ENCODE assay signal across 8 mouse cellular contexts in genomic region chr16:34745065-34745585, GRCm38 (mm10). TPM values are rescaled to one million over a fixed set of nuclear protein-coding genes. Genes with fewer than 3 reads are reported as not detected.
DNase-seq lines count a peak whose midpoint lies in the region; ATAC-seq lines count a peak whose summit lies in the region.

Gene Mylk, plus strand, starts transcription at chr16:34745210.

- H3K4me1 ChIP-seq in hindbrain, embryonic 11.5 days (replicated peaks; ENCODE audit: control insufficient read depth, insufficient read depth, low read length), result peaks cover 9% of the 10 kb centered on the region; the same call in 1 of the 2 replicates
- peaks cover 4% of the 10 kb centered on the region for H3K4me1 ChIP-seq in lung, embryonic 16.5 days (replicated peaks; ENCODE audit: control insufficient read depth, insufficient read depth, low read length)

- no peak within 1 kb of the TSS; the same call in 1 of the 2 replicates for H3K27ac ChIP-seq in hindbrain, embryonic 11.5 days (ENCODE audit: low read depth, low read length)
- H3K27ac ChIP-seq in lung, embryonic 16.5 days (ENCODE audit: low read length), result peak within 1 kb of the TSS; percentile 49

- peaks cover 3% of the 10 kb centered on the region; the same call in 1 of the 2 replicates for H3K27me3 ChIP-seq in hindbrain, embryonic 11.5 days (ENCODE audit: control insufficient read depth, insufficient read depth, low read length)
- no peaks in the 10 kb centered on the region; the same call in 1 of the 2 replicates for H3K27me3 ChIP-seq in lung, embryonic 16.5 days (ENCODE audit: control insufficient read depth, insufficient read depth, low read depth, low read length)

- peak within 1 kb of the TSS; percentile 38 for H3K4me3 ChIP-seq in hindbrain, embryonic 11.5 days (ENCODE audit: low read depth, low read length)
- H3K4me3 ChIP-seq in lung, embryonic 16.5 days (ENCODE audit: low read length), result peak within 1 kb of the TSS; percentile 61

- H3K9ac ChIP-seq in hindbrain, embryonic 11.5 days (ENCODE audit: low read depth, low read length), result peak within 1 kb of the TSS; percentile 56
- peak within 1 kb of the TSS; percentile 71 for H3K9ac ChIP-seq in lung, embryonic 16.5 days (ENCODE audit: low read length)

- H3K4me2 ChIP-seq in hindbrain, embryonic 11.5 days (replicated peaks; ENCODE audit: low read depth, low read length), result peak within 1 kb of the TSS; percentile 85
- H3K4me2 ChIP-seq in lung, embryonic 16.5 days (ENCODE audit: low read depth, low read length), result peak within 1 kb of the TSS; percentile 84

- peak; percentile 91 to 95 for DNase-seq in adrenal gland, adult (ENCODE audit: inconsistent age in 2 of 2, low spot score in 1 of 2)
- peak; percentile 77 to 88 for DNase-seq in cerebellum, postnatal 25 days
- peak; percentile 12 to 20 for DNase-seq in frontal cortex, postnatal 25 days (ENCODE audit: low spot score in 2 of 2)
- peak; percentile 87 for DNase-seq in hindbrain, embryonic 11.5 days (ENCODE audit: low spot score)
- peak; percentile 26 to 72 for DNase-seq in layer of hippocampus, postnatal 14 days (ENCODE audit: low spot score in 2 of 2)
- peak; percentile 88 for DNase-seq in ovary, postnatal 36 days (ENCODE audit: low spot score)
- DNase-seq in urinary bladder, adult 2 months (ENCODE audit: low spot score), result peak; percentile 77

- under 1% methylated on average over 47 of the region's 48 CpGs for WGBS in hindbrain, embryonic 11.5 days
- under 1% methylated on average over 46 of the region's 48 CpGs for WGBS in lung, embryonic 16.5 days

- no peaks in the 10 kb centered on the region for H3K36me3 ChIP-seq in hindbrain, embryonic 11.5 days (ENCODE audit: control insufficient read depth, insufficient read depth, low read length)
- no peaks in the 10 kb centered on the region for H3K36me3 ChIP-seq in lung, embryonic 16.5 days (ENCODE audit: control insufficient read depth, insufficient read depth, low read length)

- peak; percentile 91 for ATAC-seq in hindbrain, embryonic 11.5 days (ENCODE audit: low FRiP score)
- ATAC-seq in lung, embryonic 16.5 days (ENCODE audit: low read depth), result peak; percentile 96

- H3K9me3 ChIP-seq in hindbrain, embryonic 11.5 days (ENCODE audit: control insufficient read depth, low read length), result no peaks in the 10 kb centered on the region
- no peaks in the 10 kb centered on the region; the same call in 1 of the 2 replicates for H3K9me3 ChIP-seq in lung, embryonic 16.5 days (ENCODE audit: control insufficient read depth, low read length)

RNA-seq across cellular contexts. Expression of gene Mylk, which starts in this region (rescaled TPM):
- 3.7 and 4.5 TPM in 2 replicates for polyA plus RNA-seq in hindbrain, embryonic 11.5 days (2014; fragmentation: Nextera tagmentation; extraction: Ambion mirVana)
- 10 to 100 TPM; 11.9 to 14.2 TPM for total RNA-seq in layer of hippocampus, postnatal 14 days (2021)
- polyA plus RNA-seq in lung, embryonic 16.5 days (2015; fragmentation: Nextera tagmentation; extraction: Ambion mirVana), result 141 and 144 TPM in 2 replicates
- polyA plus RNA-seq in urinary bladder, adult 2 months (2012; rRNA removed), result 2,043 and 2,359 TPM in 2 replicates

Comparison
In these comparisons a context has a peak if more than half of its experiments do, and no peak if none do; other contexts are left out.
1. RNA of gene Mylk (polyA plus RNA-seq): 2,043 to 2,359 TPM in urinary bladder, adult 2 months and 141 to 144 TPM in lung, embryonic 16.5 days; 3.7 to 4.5 TPM in hindbrain, embryonic 11.5 days; every median in the first group is over 10 times any median in the second.
2. RNA of gene Mylk (polyA plus RNA-seq): 2,043 to 2,359 TPM in urinary bladder, adult 2 months; 141 to 144 TPM in lung, embryonic 16.5 days; every median in the first group is over 10 times any median in the second.
3. DNase-seq: peak in every context shown above with its lines; median percentile 93 in adrenal gland, adult; 88 in ovary, postnatal 36 days; 87 in hindbrain, embryonic 11.5 days; 82 in cerebellum, postnatal 25 days; 77 in urinary bladder, adult 2 months; 49 in layer of hippocampus, postnatal 14 days; 16 in frontal cortex, postnatal 25 days.